Mouse (Mus musculus): ENCODE data around the gene Rpl41.
"Not testable (repeated sequence)": the region's sequence is repeated elsewhere in the genome, so short reads cannot be mapped to it uniquely, and the experiment has no call there.

Gene Rpl41

DNA sequence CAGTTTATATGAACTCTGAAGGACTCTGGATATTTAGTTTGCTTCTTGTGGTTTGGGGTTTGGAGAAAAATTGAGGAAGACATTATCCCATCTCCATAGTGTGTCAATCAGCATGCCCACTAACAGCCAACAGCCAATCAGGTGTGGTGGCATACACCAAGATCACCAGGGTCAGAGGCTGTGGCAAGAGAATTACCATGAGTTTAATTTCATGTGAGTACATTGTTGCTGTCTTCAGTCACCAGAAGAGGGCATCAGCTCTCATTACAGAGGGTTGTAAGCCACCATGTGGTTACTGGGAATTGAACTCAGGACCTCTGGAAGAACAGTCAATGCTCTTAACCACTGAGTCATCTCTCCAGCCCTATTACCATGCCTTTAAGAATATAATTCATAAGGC lies 7.2 kb upstream of the Rpl41 start:
- DNase-seq (ENCODE audit: low read depth in 2 of 2, low spot score in 2 of 2) = no peak

DNA sequence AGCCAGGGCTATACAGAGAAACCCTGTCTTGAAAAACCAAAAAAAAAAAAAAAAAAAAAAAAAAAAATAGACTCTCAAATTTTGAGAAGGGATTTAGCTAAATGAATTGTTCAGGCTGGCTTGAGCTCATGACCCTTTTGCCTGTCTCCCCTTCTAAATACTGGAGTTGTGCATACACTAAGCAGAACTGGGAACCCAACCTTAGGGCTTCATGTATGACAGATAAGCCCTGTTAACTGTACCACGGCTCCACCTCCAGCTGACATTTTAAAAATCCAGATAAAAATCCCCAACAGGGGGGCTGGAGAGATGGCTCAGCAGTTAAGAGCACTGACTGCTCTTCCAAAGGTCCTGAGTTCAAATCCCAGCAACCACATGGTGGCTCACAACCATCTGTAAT lies 6.5 kb upstream of the Rpl41 start:
- DNase-seq (ENCODE audit: low read depth in 2 of 2, low spot score in 2 of 2) = not testable (repeated sequence)

DNA sequence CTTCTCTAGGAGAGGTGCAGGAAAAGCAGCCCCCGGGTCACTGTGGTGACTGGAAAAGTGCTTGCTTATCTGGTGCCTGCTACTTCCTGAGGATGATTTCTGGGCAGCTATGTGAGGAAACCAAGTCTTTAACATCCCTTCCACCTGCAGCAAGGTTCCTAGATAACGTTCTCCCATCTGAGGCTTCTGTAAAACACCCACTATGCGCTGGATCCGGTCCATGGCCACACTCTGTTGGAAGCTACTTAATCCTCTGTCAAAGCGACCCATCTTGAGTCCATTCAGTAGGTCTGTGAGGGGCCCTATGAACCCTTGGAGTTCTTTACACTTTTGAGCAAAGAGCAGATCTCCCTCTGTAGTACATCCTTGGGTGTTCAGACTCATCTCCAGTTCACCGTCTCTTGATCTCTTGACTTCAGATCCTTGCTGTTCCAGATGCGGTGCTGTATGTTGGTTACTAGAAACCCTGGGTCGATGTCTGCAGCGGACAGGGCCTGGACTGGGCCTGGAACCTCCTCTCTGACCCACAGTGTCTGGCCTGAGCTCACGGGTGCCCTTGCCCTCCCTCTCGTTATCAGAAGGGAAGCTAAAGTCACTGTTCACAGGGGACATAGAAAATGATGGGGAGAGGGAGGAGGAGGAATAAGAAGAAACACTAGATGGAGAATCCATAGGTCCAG lies 1.2 kb upstream of the Rpl41 start:
- DNase-seq (ENCODE audit: low read depth in 2 of 2, low spot score in 2 of 2) = not testable (repeated sequence)

DNA sequence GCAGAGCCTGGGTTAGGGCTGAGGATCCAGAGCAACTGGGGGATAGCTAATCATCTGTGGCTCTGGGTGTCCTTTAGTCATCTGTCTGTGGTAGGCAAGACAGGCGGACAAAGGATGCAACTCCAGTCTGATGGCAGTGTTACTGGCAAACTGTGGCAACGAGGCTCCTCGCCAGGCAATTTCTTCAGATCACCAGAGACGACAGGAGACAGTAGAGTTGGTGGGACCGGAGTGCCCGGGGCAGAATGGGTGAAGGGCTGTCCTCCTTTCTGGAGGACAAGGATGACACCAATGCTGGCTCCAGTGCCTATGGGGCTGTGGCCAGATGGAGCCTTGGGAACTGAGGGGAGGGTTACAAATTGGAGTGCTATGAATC lies 565 bp upstream of the Rpl41 start:
- not testable (repeated sequence) for DNase-seq (ENCODE audit: low read depth in 2 of 2, low spot score in 2 of 2)

DNA sequence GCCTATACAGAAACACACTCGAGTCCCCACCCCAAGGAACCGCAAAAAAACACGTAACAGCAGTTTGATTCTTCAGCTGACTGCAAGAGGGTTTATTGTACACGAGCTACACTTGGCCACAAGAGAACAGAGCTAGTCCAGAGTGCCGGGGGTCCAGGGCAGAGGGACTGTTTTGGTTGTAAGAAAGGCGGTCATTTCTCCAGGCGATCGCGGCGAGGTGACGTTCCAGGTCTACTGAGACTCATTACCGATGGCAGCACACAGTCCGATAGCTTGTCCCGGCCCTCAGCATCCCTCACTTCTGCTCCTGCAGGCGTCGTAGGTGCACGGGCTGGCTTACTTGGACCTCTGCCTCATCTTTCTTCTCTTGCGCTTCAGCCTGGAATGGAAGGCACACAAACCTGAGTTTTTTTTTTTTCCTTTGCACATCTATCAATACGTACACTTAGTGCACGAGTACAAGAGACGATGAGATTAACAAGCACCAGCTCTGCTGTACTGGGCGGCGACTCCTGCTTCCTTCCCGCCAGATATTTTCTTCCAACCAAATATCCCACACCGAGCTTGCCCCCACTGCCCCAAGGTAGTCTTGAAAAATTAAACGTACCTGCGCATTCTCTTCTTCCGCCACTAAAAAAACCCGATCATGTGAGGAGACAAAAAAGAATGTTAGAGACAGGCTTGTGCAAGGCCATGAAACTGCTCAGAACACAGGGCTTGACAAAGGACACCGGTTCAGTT lies 884 bp downstream of the Rpl41 start:
- DNase-seq (ENCODE audit: low read depth in 2 of 2, low spot score in 2 of 2) = not testable (repeated sequence)

DNA sequence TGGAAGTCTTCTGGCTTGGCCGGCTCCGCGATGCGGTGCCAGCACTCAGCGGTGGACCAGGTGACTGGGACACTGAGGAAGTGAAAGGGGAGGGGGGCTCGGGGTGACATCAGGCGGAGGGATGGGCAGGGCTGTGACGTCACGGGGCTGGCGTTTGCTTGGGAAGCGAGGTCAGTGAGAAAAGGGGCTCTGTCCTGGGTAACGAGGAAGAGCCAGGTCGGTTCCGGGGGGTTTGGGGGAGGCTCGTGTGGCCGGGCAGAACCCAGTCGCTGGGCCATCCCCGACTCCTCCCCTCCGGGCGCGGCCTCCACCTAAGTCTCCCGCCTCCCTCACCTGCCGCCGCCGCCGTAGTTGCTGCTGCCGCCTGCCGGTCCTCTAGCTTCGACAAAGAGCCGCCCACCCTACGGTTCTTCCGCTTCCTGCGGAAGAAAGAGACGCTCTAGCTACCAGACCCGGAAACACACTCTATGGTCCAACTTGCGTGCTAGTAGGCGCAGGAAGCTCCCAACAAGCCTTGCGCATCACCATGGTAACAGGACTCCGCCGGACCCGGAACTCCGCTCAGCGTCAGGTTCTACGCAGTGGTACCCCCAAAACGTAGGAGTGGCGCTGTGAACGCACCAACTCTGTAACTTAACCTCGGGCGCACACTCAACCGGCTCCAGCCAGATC lies 1.6 kb downstream of the Rpl41 start, which contains the start of gene Zc3h10:
Zc3h10 (minus strand) TSS at position 414 of the 672 bp plus-strand sequence.
- peak; percentile 93 to 95 for DNase-seq (ENCODE audit: low read depth in 2 of 2, low spot score in 2 of 2)

DNA sequence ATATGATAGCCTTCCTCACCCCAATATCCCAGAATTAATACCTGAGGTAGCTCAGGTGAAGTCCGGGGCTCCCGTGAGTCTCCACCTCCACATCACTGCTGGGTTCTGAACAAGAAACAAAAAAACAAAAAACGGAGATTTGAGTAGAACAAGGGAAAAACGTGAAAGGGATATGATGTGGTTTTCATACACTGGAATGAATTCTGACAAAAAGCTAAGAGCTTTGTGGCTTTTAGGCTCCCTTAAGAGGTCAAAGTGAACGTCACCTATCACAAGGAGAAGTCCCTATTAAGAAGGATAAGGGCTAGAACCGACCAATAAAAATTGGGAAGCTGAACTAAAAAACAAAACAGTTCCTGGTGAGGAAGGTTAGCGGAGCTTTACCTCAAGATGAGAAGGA lies 2.3 kb downstream of the Rpl41 start:
- no peak for DNase-seq (ENCODE audit: low read depth in 2 of 2, low spot score in 2 of 2)

DNA sequence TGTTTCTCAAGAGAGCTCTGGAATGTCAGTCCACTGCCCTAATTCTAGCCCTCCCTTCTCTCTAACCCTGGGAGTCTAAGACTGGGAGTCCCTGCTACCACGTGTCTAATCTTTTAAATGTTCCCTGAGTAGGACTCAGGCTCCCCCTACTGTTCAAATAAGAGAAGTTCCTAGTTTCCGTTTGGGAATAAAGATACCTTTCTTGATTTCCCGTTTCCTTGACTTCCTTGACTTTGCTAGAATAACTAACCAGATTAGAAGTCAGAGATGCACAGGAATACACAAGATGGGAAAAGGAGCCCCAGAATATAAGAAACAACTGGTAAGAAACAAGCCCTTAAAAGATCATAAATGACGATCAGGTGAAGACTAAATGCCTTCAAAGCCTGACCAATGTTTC lies 2.7 kb downstream of the Rpl41 start:
- DNase-seq (ENCODE audit: low read depth in 2 of 2, low spot score in 2 of 2) = peak in 1 of 2 experiments; percentile 33

DNA sequence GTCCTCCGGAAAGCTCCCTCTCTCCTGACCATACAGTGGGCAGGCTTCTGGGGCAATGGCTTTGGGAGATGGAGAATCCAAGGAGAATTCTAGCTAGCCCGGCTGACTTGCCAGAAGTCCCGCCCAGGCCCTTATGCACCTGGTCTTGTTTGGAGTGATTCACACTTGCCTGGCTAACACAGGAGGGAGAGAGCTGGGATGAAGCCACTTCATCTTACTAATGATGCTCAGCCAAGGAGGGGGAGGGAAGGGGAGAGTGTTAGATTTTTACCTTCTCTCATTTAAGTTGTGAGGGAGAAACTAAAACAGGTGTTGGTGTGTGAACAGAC lies 3.6 kb downstream of the Rpl41 start:
- DNase-seq (ENCODE audit: low read depth in 2 of 2, low spot score in 2 of 2) = no peak

DNA sequence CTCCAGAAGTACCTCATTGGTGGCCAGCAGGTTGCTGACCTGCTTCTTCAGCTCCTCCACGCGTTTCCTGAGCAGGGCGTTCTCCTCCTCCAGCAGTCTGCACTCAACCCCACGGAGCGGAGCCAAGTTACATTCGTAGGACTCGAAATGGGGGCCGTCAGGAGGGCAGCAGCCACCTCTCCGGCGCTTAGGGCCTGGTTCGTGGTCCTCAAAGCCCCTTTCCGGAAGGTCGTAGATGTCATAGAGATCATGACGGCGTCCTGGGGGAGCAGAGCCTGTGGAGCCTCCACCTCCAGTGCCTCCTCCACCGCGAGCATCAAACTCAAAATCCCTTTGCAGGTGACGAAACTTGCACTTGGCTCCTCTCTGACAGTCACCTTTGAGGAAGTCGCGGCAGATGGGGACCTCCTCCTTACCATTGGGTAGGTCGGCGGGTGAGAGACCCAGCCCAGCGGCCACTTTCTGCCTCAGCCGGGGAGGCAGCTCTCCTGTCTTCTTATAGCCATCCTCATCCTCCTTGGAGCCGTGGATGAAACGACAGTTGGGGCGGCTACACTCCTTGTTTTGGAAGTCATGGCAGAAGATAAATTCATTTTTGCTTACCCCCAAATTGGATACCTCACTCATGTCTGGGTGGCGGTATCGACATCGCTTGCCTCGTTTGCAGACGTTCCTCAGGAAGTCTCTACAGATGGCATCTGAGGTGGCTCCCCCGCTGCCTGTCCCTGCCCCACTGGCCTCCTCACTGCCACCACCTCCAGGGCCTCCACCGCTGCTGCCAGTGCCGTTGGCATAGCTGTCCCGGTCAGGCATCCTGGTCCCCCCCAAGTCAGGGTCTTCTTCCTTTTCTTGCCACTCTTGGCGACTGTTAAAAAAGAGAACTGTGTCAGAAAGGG lies 4.2 kb downstream of the Rpl41 start:
- no peak for DNase-seq (ENCODE audit: low read depth in 2 of 2, low spot score in 2 of 2)

DNA sequence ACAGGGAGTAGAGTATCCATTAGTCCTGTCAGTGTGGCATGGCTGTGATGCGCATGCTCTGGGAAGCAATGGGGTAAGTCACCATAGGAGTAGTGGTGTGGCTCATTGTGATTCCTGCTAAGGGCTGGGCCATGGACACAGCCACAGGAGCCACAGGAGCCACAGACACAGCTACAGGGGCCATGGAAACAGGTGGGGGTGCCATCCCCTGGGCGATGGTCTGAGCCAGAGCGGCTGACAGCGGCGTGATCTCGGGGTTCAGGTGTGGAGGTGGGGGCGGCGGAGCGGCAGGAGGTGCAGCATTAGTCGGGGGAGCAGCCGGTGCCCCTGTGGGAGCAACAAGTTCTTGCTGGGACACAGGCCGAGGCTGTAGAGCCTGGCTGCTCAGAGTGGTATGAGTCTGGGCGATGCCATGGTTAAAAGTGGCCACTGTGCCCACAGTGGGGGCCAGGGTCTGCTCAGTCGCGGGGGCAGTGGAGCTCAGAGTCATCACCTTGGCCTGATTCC lies 4.9 kb downstream of the Rpl41 start:
- no peak for DNase-seq (ENCODE audit: low read depth in 2 of 2, low spot score in 2 of 2)

DNA sequence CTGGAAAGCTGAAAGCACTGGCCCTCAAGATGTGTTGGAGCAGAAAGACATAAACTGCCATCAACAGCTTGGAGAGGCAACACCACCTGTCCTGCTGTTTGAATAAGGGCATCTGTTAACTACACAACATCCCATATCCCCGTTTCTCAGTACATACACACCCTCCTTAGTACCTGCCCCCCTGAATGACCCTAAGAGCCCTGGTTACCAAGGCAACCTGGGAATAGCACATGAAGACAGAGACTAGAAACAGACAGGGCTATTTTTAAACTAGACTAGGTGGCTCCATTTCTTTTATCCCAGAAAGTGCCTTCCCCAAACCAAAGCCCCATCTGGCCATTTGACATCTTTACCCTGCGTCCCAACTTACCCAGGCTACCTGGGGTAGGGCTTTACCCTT lies 6.0 kb downstream of the Rpl41 start:
- DNase-seq (ENCODE audit: low read depth in 2 of 2, low spot score in 2 of 2) = no peak

DNA sequence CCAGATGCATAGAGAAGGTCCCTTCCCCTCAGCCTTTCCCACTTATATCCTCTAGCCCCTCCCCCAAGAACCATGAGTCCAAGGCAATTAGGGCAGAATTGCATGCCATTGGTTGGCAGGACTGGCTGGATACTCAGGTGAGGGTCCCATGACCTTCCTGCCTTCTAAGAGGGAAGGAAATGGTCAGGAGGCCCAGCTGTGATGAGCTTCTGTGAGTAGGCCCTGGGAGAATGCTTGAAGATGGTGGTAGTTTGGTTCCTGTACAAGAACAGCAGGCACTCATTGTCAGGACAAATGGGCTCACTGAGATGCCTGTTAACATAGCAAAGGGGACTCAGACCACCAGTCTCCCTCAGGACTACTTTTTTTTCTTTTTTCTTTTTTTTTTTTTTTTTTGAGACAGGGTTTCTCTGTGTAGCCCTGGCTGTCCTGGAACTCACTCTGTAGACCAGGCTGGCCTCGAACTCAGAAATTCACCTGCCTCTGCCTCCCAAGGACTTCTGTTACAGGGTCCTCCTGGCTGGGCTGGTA lies 10.7 kb downstream of the Rpl41 start:
- DNase-seq (ENCODE audit: low read depth in 2 of 2, low spot score in 2 of 2) = no peak

DNA sequence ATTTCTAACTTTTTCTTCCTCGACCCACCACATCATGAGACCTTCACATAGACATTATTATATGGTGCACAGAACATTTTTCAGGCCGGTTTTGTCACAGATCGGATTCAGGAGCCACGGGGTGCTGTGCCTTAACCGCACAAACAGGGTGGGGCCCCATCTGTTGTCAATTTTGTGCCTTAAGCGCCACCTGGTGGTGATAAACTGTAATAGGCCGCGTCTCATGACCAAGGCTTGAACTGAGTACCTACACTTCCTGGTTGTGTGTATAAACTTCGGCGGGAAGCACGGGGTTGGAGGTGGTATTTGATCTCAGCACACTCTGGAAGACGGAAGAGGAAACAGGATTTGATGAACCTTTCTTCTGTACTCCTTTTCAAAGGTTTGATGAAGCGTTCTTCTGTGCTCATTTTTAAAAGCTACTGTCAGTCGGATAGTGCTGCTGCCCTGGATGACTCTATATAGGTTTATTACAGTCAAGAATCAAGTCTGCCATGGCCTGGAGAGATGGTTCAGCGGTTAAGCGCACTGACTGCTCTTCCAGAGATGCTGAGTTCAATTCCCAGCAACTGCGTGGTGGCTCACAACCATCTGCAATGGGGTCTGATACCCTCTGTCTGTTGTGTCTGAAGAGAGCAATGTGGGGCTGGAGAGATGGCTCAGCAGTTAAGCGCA lies 12.7 kb downstream of the Rpl41 start:
- peak; percentile 91 to 95 for DNase-seq (ENCODE audit: low read depth in 2 of 2, low spot score in 2 of 2)

DNA sequence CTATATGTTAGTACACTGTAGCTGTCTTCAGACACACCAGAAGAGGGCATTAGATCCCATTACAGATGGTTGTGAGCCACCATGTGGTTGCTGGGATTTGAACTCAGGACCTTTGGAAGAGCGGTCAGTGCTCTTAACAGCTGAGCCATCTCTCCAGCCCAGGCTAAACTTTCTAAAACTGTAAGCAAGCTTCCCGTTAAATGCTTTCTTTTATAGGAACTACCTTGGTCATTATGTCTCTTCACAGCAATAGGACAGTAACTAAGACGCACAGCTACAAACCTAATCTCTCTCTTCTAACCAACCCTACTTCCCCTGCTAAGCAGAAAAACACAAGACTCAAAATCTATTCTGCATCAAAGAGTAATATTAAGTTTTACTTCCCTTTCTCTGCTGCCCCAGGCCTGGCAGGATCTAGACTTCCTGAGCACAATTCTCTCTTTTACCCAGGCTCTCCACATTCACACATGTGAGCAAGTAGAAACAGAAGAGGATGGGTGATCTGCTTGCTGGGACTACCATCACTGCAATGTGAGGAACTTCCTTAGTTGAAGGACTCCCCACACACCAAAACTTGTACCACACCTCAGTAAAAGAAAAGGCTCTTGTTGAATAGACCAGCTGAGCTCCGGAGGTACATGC lies 13.4 kb downstream of the Rpl41 start:
- no peak for DNase-seq (ENCODE audit: low read depth in 2 of 2, low spot score in 2 of 2)

DNA sequence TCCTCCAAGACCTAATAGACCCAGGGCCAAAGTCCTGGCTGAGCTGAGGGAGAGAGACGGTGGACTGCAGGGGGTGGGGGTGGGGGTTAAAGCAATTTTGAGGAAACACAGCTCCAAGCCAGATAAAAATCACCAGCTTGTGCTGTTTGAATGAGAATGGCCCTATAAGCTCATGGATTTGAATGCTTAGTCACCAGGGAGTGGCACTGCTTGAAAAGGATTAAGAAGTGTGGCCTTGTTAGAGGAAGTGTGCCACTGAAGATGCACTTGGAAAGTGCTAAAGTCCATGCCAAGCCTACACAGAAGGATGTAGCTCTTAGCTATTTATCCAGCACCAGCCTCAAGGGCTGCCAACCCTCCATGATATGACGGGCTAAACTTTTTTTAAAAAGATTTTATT lies 13.9 kb downstream of the Rpl41 start:
- DNase-seq (ENCODE audit: low read depth in 2 of 2, low spot score in 2 of 2) = no peak

DNA sequence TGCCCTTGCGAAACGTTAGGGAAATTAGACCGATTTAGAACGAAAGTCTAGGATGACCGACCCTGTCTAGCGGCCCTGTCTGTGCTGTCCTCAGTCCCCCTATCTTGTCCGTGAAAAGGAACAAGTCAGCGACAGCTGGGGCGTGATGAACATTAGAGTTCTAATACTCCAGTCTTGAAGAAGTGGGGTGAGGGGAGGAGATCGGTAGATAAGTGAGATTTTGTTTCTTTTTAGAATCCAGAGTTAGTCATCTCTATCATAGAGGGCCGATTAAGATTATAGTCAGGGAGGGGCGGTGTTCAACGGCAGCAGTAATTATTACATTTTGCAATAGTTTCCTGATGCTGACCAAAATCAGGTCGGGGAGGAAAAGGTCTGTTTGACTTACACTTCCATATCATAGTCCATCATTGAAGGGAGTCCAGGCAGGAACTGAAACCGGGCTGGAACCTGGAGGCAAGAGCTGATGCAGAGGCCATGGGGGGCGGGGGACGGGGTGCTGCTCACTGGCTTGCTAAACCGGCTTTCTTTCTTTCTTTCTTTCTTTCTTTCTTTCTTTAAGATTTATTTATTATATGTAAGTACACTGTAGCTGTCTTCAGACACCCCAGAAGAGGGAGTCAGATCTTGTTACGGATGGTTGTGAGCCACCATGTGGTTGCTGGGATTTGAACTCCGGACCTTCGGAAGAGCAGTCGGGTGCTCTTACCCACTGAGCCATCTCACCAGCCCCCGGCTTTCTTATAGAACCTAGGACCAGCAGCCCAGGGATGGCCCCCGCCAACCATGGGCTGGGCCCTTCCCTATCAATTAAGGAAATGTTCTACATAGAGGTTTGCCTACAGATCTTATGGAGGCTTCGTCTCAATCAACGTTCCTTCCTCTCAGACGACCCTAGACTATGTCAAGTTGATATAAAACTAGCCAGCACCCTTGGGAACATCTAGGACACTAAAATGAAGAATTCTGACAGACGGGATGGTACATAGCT lies 22.4 kb downstream of the Rpl41 start:
- no peak for DNase-seq (ENCODE audit: low read depth in 2 of 2, low spot score in 2 of 2)

DNA sequence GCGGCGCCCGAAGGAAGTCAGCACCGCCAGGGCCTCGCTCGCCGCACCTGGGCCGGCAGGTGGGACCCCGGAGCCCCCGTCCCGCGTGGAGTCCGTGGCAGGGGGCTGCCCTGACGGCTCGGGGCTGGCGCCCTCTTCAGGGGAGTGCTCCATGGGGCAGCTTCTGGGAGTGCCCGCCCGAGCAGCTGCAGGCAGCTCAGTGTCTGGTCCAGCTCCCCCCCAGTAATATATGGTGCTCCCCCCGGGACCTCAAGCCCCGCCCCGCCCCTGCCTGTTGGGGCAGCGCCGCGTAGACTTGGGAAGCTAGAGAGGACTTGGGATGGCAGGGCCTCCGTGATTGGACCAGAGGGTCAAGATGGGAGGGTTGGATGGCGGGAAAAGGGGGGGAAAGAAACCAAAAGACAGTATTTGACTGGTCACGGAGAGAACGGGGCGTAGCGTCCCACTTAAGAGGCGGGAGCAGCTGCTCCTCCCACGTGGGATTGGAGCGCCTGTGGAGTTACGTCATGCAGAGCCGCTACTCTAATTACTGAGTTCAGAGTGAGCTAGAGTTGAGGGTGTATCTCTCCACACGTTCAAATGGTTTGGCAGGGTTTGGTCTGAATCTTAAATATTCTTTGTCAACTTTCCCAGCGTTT lies 23.3 kb downstream of the Rpl41 start, which contains the start of gene Esyt1:
Esyt1 (minus strand) TSS at position 201 of the 638 bp plus-strand sequence.
- DNase-seq (ENCODE audit: low read depth in 2 of 2, low spot score in 2 of 2) = peak; percentile 89 to 90

Data from CD8-positive naive resting alpha-beta T cell, adult 2 months (primary cell).